Mouse (Mus musculus) stomach, postnatal 0 days (tissue): ENCODE data around the gene Catip. TPM values are rescaled to one million over a fixed set of nuclear protein-coding genes. Genes with fewer than 3 reads are reported as not detected.
"Not testable (repeated sequence)": the region's sequence is repeated elsewhere in the genome, so short reads cannot be mapped to it uniquely, and the experiment has no call there.

ENCODE experiments used
- ATAC-seq: fragments of 200-750 bp; cut with Nextera tagmentation; 2 replicates; pipeline ENCODE4 v1.8.0; 2017; ENCODE audit not compliant: low FRiP score, low TSS enrichment
- DNase-seq: peaks from one replicate; pipeline ENCODE4 v3.0.0-alpha.2; 2016; ENCODE audit warnings: low spot score
- H3K27ac ChIP-seq: fragments of 300-500 bp; sonication (generic); replicated peaks from 2 replicates; pipeline ENCODE4 v1.5.1; 2014; ENCODE audit warnings: mild to moderate bottlenecking, control low read depth
- H3K27me3 ChIP-seq: fragments of 300-500 bp; sonication (generic); 2 replicates; pipeline ENCODE4 v1.6.1; 2014; ENCODE audit warnings: low read length; ENCODE audit not compliant: control insufficient read depth, insufficient read depth
- H3K36me3 ChIP-seq: fragments of 300-500 bp; sonication (generic); 2 replicates; pipeline ENCODE4 v1.6.1; 2014; ENCODE audit warnings: low read length, mixed read lengths; ENCODE audit not compliant: control insufficient read depth, insufficient read depth
- H3K4me1 ChIP-seq: fragments of 300-500 bp; sonication (generic); replicated peaks from 2 replicates; pipeline ENCODE4 v1.6.1; 2014; ENCODE audit warnings: antibody characterized with exemption; ENCODE audit not compliant: control insufficient read depth, insufficient read depth
- H3K4me2 ChIP-seq: fragments of 300-500 bp; sonication (generic); replicated peaks from 2 replicates; pipeline ENCODE4 v1.6.1; 2014; ENCODE audit warnings: low read depth, mild to moderate bottlenecking, control low read depth, moderate library complexity
- H3K4me3 ChIP-seq: fragments of 300-500 bp; sonication (generic); 2 replicates; pipeline ENCODE4 v1.5.1; 2014; ENCODE audit warnings: low read depth, low read length, control low read depth
- H3K9ac ChIP-seq: fragments of 300-500 bp; sonication (generic); 2 replicates; pipeline ENCODE4 v1.6.1; 2014; ENCODE audit warnings: mild to moderate bottlenecking, low read length, control low read depth, mixed read lengths
- H3K9me3 ChIP-seq: fragments of 300-500 bp; sonication (generic); 2 replicates; pipeline ENCODE4 v1.6.1; 2016; ENCODE audit warnings: low read length; ENCODE audit not compliant: control insufficient read depth
- CTCF ChIP-seq: IDR thresholded peaks from 2 replicates; pipeline ENCODE4 v1.5.1; 2016; ENCODE audit warnings: antibody characterized with exemption, low read depth, mild to moderate bottlenecking, moderate library complexity
- EP300 ChIP-seq: optimal IDR thresholded peaks from 2 replicates; pipeline ENCODE3; 2016; ENCODE audit warnings: antibody characterized with exemption
- WGBS: fragments of 180-500 bp; shearing (Covaris S2); extraction: QIAGEN DNeasy Blood & Tissue Kit; methylation state at CpG from one replicate; pipeline ENCODE4 v1.1.7; 2014; 5-methylcytosine and 5-hydroxymethylcytosine counted together
- polyA plus RNA-seq: library from polyadenylated mRNA; unstranded; fragments of >200 nt; fragmentation: Nextera tagmentation; extraction: Ambion mirVana; gene quantifications from 2 replicates; pipeline ENCODE4 v1.2.1, GENCODE M21; 2015

Gene Catip
- polyA plus RNA-seq, 1 experiment from 2014 or later: 0.50 TPM

- H3K27ac ChIP-seq, H3K27me3 ChIP-seq, H3K4me3 ChIP-seq, H3K36me3 ChIP-seq, H3K9me3 ChIP-seq, H3K9ac ChIP-seq, DNase-seq, H3K4me1 ChIP-seq, ATAC-seq, H3K4me2 ChIP-seq: not testable (repeated sequence)
- 77% methylated on average over 2 of the region's 2 CpGs for WGBS
- TF ChIP-seq CTCF: peak; percentile 49
Measured at GRCm38 (mm10) chr1:74326916-74327315, 35.0 kb upstream of the Catip start.

GRCm38 (mm10) chr1:74329899-74330431 is 31.9 kb upstream of the Catip start:
- no peaks in the 10 kb centered on the region for H3K36me3 ChIP-seq
- H3K4me3 ChIP-seq: no peak overlapping the region
- H3K9ac ChIP-seq: no peak overlapping the region
- 44% methylated on average over 7 of the region's 7 CpGs for WGBS
- no peaks in the 10 kb centered on the region for H3K27me3 ChIP-seq
- DNase-seq: no peak
- no peaks in the 10 kb centered on the region for H3K4me1 ChIP-seq
- TF ChIP-seq EP300: no peak
- TF ChIP-seq CTCF: no peak
- H3K27ac ChIP-seq: peak overlapping the region; percentile 72
- no peak for ATAC-seq
- no peak overlapping the region for H3K4me2 ChIP-seq
- H3K9me3 ChIP-seq: no peaks in the 10 kb centered on the region

GRCm38 (mm10) chr1:74331046-74331681 is 30.7 kb upstream of the Catip start:
- Histone ChIP-seq H3K27ac (peak overlapping the region; percentile 72), H3K36me3 (no peaks in the 10 kb centered on the region), H3K9me3 (no peaks in the 10 kb centered on the region), H3K4me3 (no peak overlapping the region), H3K9ac (no peak overlapping the region), H3K27me3 (no peaks in the 10 kb centered on the region), H3K4me1 (no peaks in the 10 kb centered on the region), H3K4me2 (no peak overlapping the region)
- ATAC-seq (peak; percentile 11; the same call in 1 of the 2 replicates), DNase-seq (no peak)
- TF ChIP-seq EP300 (no peak), CTCF (no peak)
- 54% methylated on average over 4 of the region's 4 CpGs for WGBS

- 0% methylated on average over 36 of the region's 36 CpGs for WGBS
- peak overlapping the region; percentile 51 for H3K4me3 ChIP-seq
- peak overlapping the region; percentile 73 for H3K27ac ChIP-seq
- no peaks in the 10 kb centered on the region for H3K36me3 ChIP-seq
- TF ChIP-seq CTCF: peak; percentile 72
- TF ChIP-seq EP300: no peak
- peak; percentile 92 for ATAC-seq
- peak overlapping the region; percentile 73 for H3K4me2 ChIP-seq
- H3K27me3 ChIP-seq: no peaks in the 10 kb centered on the region
- H3K9ac ChIP-seq: peak overlapping the region; percentile 47; the same call in 1 of the 2 replicates
- H3K9me3 ChIP-seq: no peaks in the 10 kb centered on the region
- H3K4me1 ChIP-seq: no peaks in the 10 kb centered on the region
- DNase-seq: peak; percentile 97
Measured at GRCm38 (mm10) chr1:74332241-74332763, 29.6 kb upstream of the Catip start.

GRCm38 (mm10) chr1:74332930-74333329 is 29.0 kb upstream of the Catip start:
- no peak for ATAC-seq
- H3K9ac ChIP-seq: peak overlapping the region; percentile 47
- no peaks in the 10 kb centered on the region for H3K36me3 ChIP-seq
- WGBS: 6% methylated on average over 9 of the region's 9 CpGs
- no peaks in the 10 kb centered on the region for H3K4me1 ChIP-seq
- DNase-seq: no peak
- TF ChIP-seq CTCF: no peak
- TF ChIP-seq EP300: no peak
- peak overlapping the region; percentile 51 for H3K4me3 ChIP-seq
- no peaks in the 10 kb centered on the region for H3K27me3 ChIP-seq
- no peaks in the 10 kb centered on the region for H3K9me3 ChIP-seq
- H3K4me2 ChIP-seq: peak overlapping the region; percentile 73
- H3K27ac ChIP-seq: peak overlapping the region; percentile 73

- no peak overlapping the region for H3K27ac ChIP-seq
- WGBS: 77% methylated on average over 3 of the region's 3 CpGs
- DNase-seq: no peak
- H3K36me3 ChIP-seq: no peaks in the 10 kb centered on the region
- TF ChIP-seq EP300 (no peak), CTCF (no peak)
- no peak for ATAC-seq
- no peaks in the 10 kb centered on the region for H3K27me3 ChIP-seq
- no peak overlapping the region for H3K4me2 ChIP-seq
- no peak overlapping the region for H3K9ac ChIP-seq
- no peaks in the 10 kb centered on the region for H3K9me3 ChIP-seq
- no peaks in the 10 kb centered on the region for H3K4me1 ChIP-seq
- H3K4me3 ChIP-seq: no peak overlapping the region
Measured at GRCm38 (mm10) chr1:74334607-74335006, 27.3 kb upstream of the Catip start.
